17 mouse cellular contexts compared by ENCODE assay signal in genomic region chr4:116421170-116421569, GRCm38 (mm10).
"Had no signal": no experiment of that assay in that cellular context is flagged by ENCODE, and none has a peak within 500 bp of the region (broad histone marks: within the 10 kb centered on the region; RNA-seq: fewer than 3 reads in every experiment).

No protein-coding gene starts in this region.

- H3K27me3 ChIP-seq: liver, embryonic 15.5 days; neural tube, embryonic 15.5 days had no signal

- H3K9ac ChIP-seq: liver, embryonic 15.5 days; neural tube, embryonic 15.5 days had no signal

- H3K36me3 ChIP-seq: liver, embryonic 15.5 days had no signal

- H3K4me2 ChIP-seq: liver, embryonic 11.5 days; liver, embryonic 15.5 days; neural tube, embryonic 15.5 days had no signal

- DNase-seq: kidney, postnatal 10 days; kidney, postnatal 4 days; lung, adult 2 months; lung, postnatal 4 days; midbrain, embryonic 14.5 days; right cerebral cortex, adult 18-20 months; right cerebral cortex, postnatal 25 days; thymus, adult 18-20 months; thymus, postnatal 14 days had no signal

- H3K4me3 ChIP-seq: layer of hippocampus, adult 2 months; limb, embryonic 10.5 days; liver, embryonic 15.5 days; midbrain, embryonic 10.5 days; myocyte; neural tube, embryonic 15.5 days had no signal

- H3K9me3 ChIP-seq: limb, embryonic 10.5 days; liver, embryonic 15.5 days; midbrain, embryonic 10.5 days; neural tube, embryonic 15.5 days had no signal

- H3K27ac ChIP-seq: layer of hippocampus, adult 2 months; limb, embryonic 10.5 days; liver, embryonic 15.5 days; midbrain, embryonic 10.5 days; neural tube, embryonic 15.5 days had no signal

- H3K4me1 ChIP-seq: limb, embryonic 10.5 days; liver, embryonic 15.5 days; midbrain, embryonic 10.5 days; neural tube, embryonic 15.5 days had no signal

- ATAC-seq: lung, postnatal 0 days had no signal
